Mouse (Mus musculus): ENCODE data around the gene Mad1l1.

DNA sequence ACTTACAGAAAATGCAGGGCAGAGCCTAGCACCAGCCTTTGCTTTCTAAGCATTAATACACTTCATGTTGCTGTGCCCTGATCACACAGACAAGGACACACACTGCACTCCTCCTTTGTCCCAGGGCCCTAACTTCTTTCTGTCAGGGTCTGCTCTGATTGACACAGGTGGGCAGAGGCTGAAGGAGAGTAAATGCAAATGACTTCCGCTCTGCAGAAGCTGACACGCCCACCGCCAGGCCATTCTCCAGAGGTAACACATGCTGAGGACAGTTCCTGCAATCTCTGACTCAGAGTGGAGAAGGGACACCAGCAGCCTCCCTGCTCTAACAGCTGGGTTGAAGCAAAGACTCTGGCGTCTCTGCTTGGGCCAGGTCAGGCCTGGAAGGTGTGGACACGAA is 198.2 kb downstream of the Mad1l1 start:
- TF ChIP-seq ZC3H11A (IDR thresholded peaks at IDR 0.05; ENCODE audit: low read depth, low read length) (no peak), RCOR1 (IDR thresholded peaks at IDR 0.05; ENCODE audit: low read depth, low read length) (no peak), CTCF (IDR thresholded peaks at IDR 0.05 in 2 of 3, conservative IDR thresholded peaks at IDR 0.05 in 1 of 3; ENCODE audit: control insufficient read depth in 1 of 3, insufficient read depth in 1 of 3, low read depth in 2 of 3, low read length in 3 of 3, poor library complexity in 1 of 3, severe bottlenecking in 1 of 3) (no peak), ELF1 (IDR thresholded peaks at IDR 0.05; ENCODE audit: low read depth, low read length) (no peak), ETS1 (IDR thresholded peaks at IDR 0.05; ENCODE audit: low read depth, low read length) (no peak), ZKSCAN1 (IDR thresholded peaks at IDR 0.05; ENCODE audit: low read depth, low read length) (no peak), EP300 (IDR thresholded peaks at IDR 0.05; ENCODE audit: low read depth in 1 of 2, low read length in 2 of 2) (no peak), MYB (IDR thresholded peaks at IDR 0.05; ENCODE audit: low read depth, low read length) (no peak), JUND (IDR thresholded peaks at IDR 0.05; ENCODE audit: low read depth, low read length) (no peak), POLR2A (IDR thresholded peaks at IDR 0.05; ENCODE audit: control insufficient read depth in 1 of 2, insufficient read depth in 1 of 2, low read depth in 1 of 2, low read length in 2 of 2, poor library complexity in 1 of 2) (no peak), GATA1 (IDR thresholded peaks at IDR 0.05; ENCODE audit: low read depth, low read length) (no peak), MAX (IDR thresholded peaks at IDR 0.05; ENCODE audit: low read length) (no peak), ZMIZ1 (IDR thresholded peaks at IDR 0.05; ENCODE audit: low read depth, low read length) (no peak)

Measured in MEL (cell line).